Mouse (Mus musculus): ENCODE results near the gene Slc30a4. TPM values are rescaled to one million over a fixed set of nuclear protein-coding genes. Genes with fewer than 3 reads are reported as not detected.

Gene Slc30a4
- polyA plus RNA-seq, 1 experiment from 2014 or later, result 6.6 TPM

GRCm38 (mm10) chr2:122672841-122673240 lies 29.6 kb downstream of the Slc30a4 start:
- Histone ChIP-seq H3K4me3 (no peak overlapping the region), H3K9ac (replicated peaks) (no peak overlapping the region), H3K4me2 (replicated peaks) (no peak overlapping the region), H3K27ac (replicated peaks) (no peak overlapping the region), H3K27me3 (no peaks in the 10 kb centered on the region; the same call in 1 of the 2 replicates), H3K9me3 (no peaks in the 10 kb centered on the region), H3K36me3 (no peaks in the 10 kb centered on the region), H3K4me1 (no peaks in the 10 kb centered on the region)
- ATAC-seq (ENCODE audit: low FRiP score, low read depth), result no peak
- WGBS, result 81% methylated on average over 5 of the region's 5 CpGs

GRCm38 (mm10) chr2:122671714-122672113 lies 30.7 kb downstream of the Slc30a4 start:
- Histone ChIP-seq H3K27ac (replicated peaks) (no peak overlapping the region), H3K4me2 (replicated peaks) (no peak overlapping the region), H3K9ac (replicated peaks) (no peak overlapping the region), H3K27me3 (peaks cover 1% of the 10 kb centered on the region; the same call in 1 of the 2 replicates), H3K4me1 (no peaks in the 10 kb centered on the region), H3K9me3 (no peaks in the 10 kb centered on the region), H3K36me3 (no peaks in the 10 kb centered on the region), H3K4me3 (no peak overlapping the region)
- 68% methylated on average over 5 of the region's 5 CpGs for WGBS
- no peak for ATAC-seq (ENCODE audit: low FRiP score, low read depth)

- Histone ChIP-seq H3K27me3 (peaks cover 6% of the 10 kb centered on the region; the same call in 1 of the 2 replicates), H3K4me1 (no peaks in the 10 kb centered on the region), H3K36me3 (no peaks in the 10 kb centered on the region), H3K4me2 (replicated peaks) (no peak overlapping the region), H3K9me3 (no peaks in the 10 kb centered on the region), H3K27ac (replicated peaks) (no peak overlapping the region), H3K4me3 (no peak overlapping the region), H3K9ac (replicated peaks) (no peak overlapping the region)
- ATAC-seq (ENCODE audit: low FRiP score, low read depth), result no peak
- 46% methylated on average over 5 of the region's 5 CpGs for WGBS
Measured at GRCm38 (mm10) chr2:122667856-122668255, 34.6 kb downstream of the Slc30a4 start.

- no peak overlapping the region for H3K9ac ChIP-seq (replicated peaks)
- no peaks in the 10 kb centered on the region for H3K9me3 ChIP-seq
- no peak overlapping the region for H3K27ac ChIP-seq (replicated peaks)
- ATAC-seq (ENCODE audit: low FRiP score, low read depth), result no peak
- H3K4me3 ChIP-seq, result no peak overlapping the region
- no peaks in the 10 kb centered on the region for H3K4me1 ChIP-seq
- 53% methylated on average over 12 of the region's 12 CpGs for WGBS
- H3K36me3 ChIP-seq, result no peaks in the 10 kb centered on the region
- H3K4me2 ChIP-seq (replicated peaks), result no peak overlapping the region
- peaks cover 6% of the 10 kb centered on the region; the same call in 1 of the 2 replicates for H3K27me3 ChIP-seq
Measured at GRCm38 (mm10) chr2:122665973-122666875, 36.2 kb downstream of the Slc30a4 start.

- no peak overlapping the region for H3K4me3 ChIP-seq
- no peak overlapping the region for H3K4me2 ChIP-seq (replicated peaks)
- H3K4me1 ChIP-seq, result no peaks in the 10 kb centered on the region
- H3K9ac ChIP-seq (replicated peaks), result no peak overlapping the region
- H3K9me3 ChIP-seq, result no peaks in the 10 kb centered on the region
- ATAC-seq (ENCODE audit: low FRiP score, low read depth), result no peak
- no peak overlapping the region for H3K27ac ChIP-seq (replicated peaks)
- H3K27me3 ChIP-seq, result peaks cover 6% of the 10 kb centered on the region; the same call in 1 of the 2 replicates
- H3K36me3 ChIP-seq, result no peaks in the 10 kb centered on the region
- 53% methylated on average over 6 of the region's 6 CpGs for whole genome bisulfite sequencing
Measured at GRCm38 (mm10) chr2:122665253-122665972, 37.0 kb downstream of the Slc30a4 start.

- Histone ChIP-seq H3K9ac (replicated peaks) (no peak overlapping the region), H3K4me1 (0 out of 2 replicates have a peak, but pooled peaks cover 2% of the 10 kb centered on the region), H3K36me3 (no peaks in the 10 kb centered on the region), H3K4me3 (no peak overlapping the region), H3K4me2 (replicated peaks) (no peak overlapping the region), H3K27me3 (no peaks in the 10 kb centered on the region), H3K27ac (replicated peaks) (no peak overlapping the region), H3K9me3 (no peaks in the 10 kb centered on the region)
- no peak for ATAC-seq (ENCODE audit: low FRiP score, low read depth)
- 89% methylated on average over 7 of the region's 7 CpGs for WGBS
Measured at GRCm38 (mm10) chr2:122659825-122660224, 42.6 kb downstream of the Slc30a4 start.

GRCm38 (mm10) chr2:122657707-122658524 lies 44.5 kb downstream of the Slc30a4 start:
- H3K27me3 ChIP-seq, result no peaks in the 10 kb centered on the region
- no peak for ATAC-seq (ENCODE audit: low FRiP score, low read depth)
- H3K4me1 ChIP-seq, result 0 out of 2 replicates have a peak, but pooled peaks cover 2% of the 10 kb centered on the region
- H3K27ac ChIP-seq (replicated peaks), result no peak overlapping the region
- no peak overlapping the region for H3K4me3 ChIP-seq
- no peaks in the 10 kb centered on the region for H3K9me3 ChIP-seq
- no peak overlapping the region for H3K9ac ChIP-seq (replicated peaks)
- H3K4me2 ChIP-seq (replicated peaks), result no peak overlapping the region
- H3K36me3 ChIP-seq, result no peaks in the 10 kb centered on the region
- 84% methylated on average over 11 of the region's 11 CpGs for WGBS

- Histone ChIP-seq H3K9ac (replicated peaks) (no peak overlapping the region), H3K4me2 (replicated peaks) (no peak overlapping the region), H3K27me3 (no peaks in the 10 kb centered on the region), H3K27ac (replicated peaks) (no peak overlapping the region), H3K36me3 (no peaks in the 10 kb centered on the region), H3K9me3 (no peaks in the 10 kb centered on the region), H3K4me1 (0 out of 2 replicates have a peak, but pooled peaks cover 2% of the 10 kb centered on the region), H3K4me3 (no peak overlapping the region)
- ATAC-seq (ENCODE audit: low FRiP score, low read depth), result no peak
- WGBS, result 55% methylated on average over 9 of the region's 9 CpGs
Measured at GRCm38 (mm10) chr2:122656767-122657166, 45.7 kb downstream of the Slc30a4 start.

GRCm38 (mm10) chr2:122656052-122656451 lies 46.4 kb downstream of the Slc30a4 start:
- H3K4me2 ChIP-seq (replicated peaks), result no peak overlapping the region
- 0 out of 2 replicates have a peak, but pooled peaks cover 2% of the 10 kb centered on the region for H3K4me1 ChIP-seq
- no peaks in the 10 kb centered on the region for H3K36me3 ChIP-seq
- H3K4me3 ChIP-seq, result no peak overlapping the region
- 83% methylated on average over 2 of the region's 2 CpGs for WGBS
- no peak overlapping the region for H3K27ac ChIP-seq (replicated peaks)
- no peaks in the 10 kb centered on the region for H3K9me3 ChIP-seq
- ATAC-seq (ENCODE audit: low FRiP score, low read depth), result no peak
- no peaks in the 10 kb centered on the region for H3K27me3 ChIP-seq
- H3K9ac ChIP-seq (replicated peaks), result no peak overlapping the region

GRCm38 (mm10) chr2:122652096-122653084 lies 50.1 kb downstream of the Slc30a4 start:
- Histone ChIP-seq H3K9me3 (no peaks in the 10 kb centered on the region), H3K27me3 (no peaks in the 10 kb centered on the region), H3K27ac (replicated peaks) (no peak overlapping the region), H3K36me3 (no peaks in the 10 kb centered on the region), H3K4me1 (0 out of 2 replicates have a peak, but pooled peaks cover 2% of the 10 kb centered on the region), H3K4me2 (replicated peaks) (no peak overlapping the region), H3K9ac (replicated peaks) (no peak overlapping the region), H3K4me3 (no peak overlapping the region)
- 71% methylated on average over 17 of the region's 17 CpGs for WGBS
- ATAC-seq (ENCODE audit: low FRiP score, low read depth), result no peak

- Histone ChIP-seq H3K27me3 (peaks cover 16% of the 10 kb centered on the region), H3K36me3 (peaks cover 5% of the 10 kb centered on the region), H3K4me1 (no peaks in the 10 kb centered on the region), H3K4me2 (replicated peaks) (no peak overlapping the region), H3K9me3 (no peaks in the 10 kb centered on the region), H3K27ac (replicated peaks) (no peak overlapping the region), H3K9ac (replicated peaks) (no peak overlapping the region), H3K4me3 (no peak overlapping the region)
- no peak for ATAC-seq (ENCODE audit: low FRiP score, low read depth)
- WGBS, result 58% methylated on average over 5 of the region's 5 CpGs
Measured at GRCm38 (mm10) chr2:122638673-122639072, 63.8 kb downstream of the Slc30a4 start.

Measured in midbrain, embryonic 12.5 days (tissue).